Mouse (Mus musculus) cerebellum, adult 18-20 months (tissue): Measurements from ENCODE around the gene Bicd1.

Source experiments
- DNase-seq, 2 experiments: peaks; one replicate each; pipeline ENCODE4 v3.0.0; 2021

The Bicd1 gene

GRCm38 (mm10) chr6:149567219-149567618, 158.5 kb downstream of the Bicd1 start:
- DNase-seq: no peak

- DNase-seq: no peak
Measured at GRCm38 (mm10) chr6:149574288-149574687, 165.6 kb downstream of the Bicd1 start.

- no peak for DNase-seq
Measured at GRCm38 (mm10) chr6:149580053-149580452, 171.4 kb downstream of the Bicd1 start.

- no peak for DNase-seq
Measured at GRCm38 (mm10) chr6:149585708-149586504, 177.2 kb downstream of the Bicd1 start.
